In genomic region chr3:27055471-27055870, GRCm38 (mm10) we compare ENCODE assay signal across 29 mouse cellular contexts.
"Had no signal": no experiment of that assay in that cellular context is flagged by ENCODE, and none has a peak within 500 bp of the region (broad histone marks: within the 10 kb centered on the region; RNA-seq: fewer than 3 reads in every experiment).

No protein-coding gene starts in this region.

- H3K9me3 ChIP-seq: limb, embryonic 10.5 days; limb, embryonic 13.5 days; limb, embryonic 15.5 days; liver, embryonic 12.5 days; liver, embryonic 13.5 days; liver, embryonic 15.5 days; lung, embryonic 15.5 days; midbrain, embryonic 12.5 days; midbrain, embryonic 15.5 days; neural tube, embryonic 12.5 days had no signal

- H3K4me3 ChIP-seq: limb, embryonic 10.5 days; limb, embryonic 12.5 days; limb, embryonic 13.5 days; limb, embryonic 15.5 days; liver, embryonic 12.5 days; liver, embryonic 13.5 days; liver, embryonic 15.5 days; lung, embryonic 15.5 days; midbrain, embryonic 10.5 days; midbrain, embryonic 12.5 days; midbrain, embryonic 13.5 days; midbrain, embryonic 15.5 days; myocyte; neural tube, embryonic 12.5 days had no signal

- H3K27me3 ChIP-seq: limb, embryonic 12.5 days; limb, embryonic 13.5 days; limb, embryonic 15.5 days; liver, embryonic 12.5 days; liver, embryonic 13.5 days; liver, embryonic 15.5 days; lung, embryonic 15.5 days; midbrain, embryonic 12.5 days; midbrain, embryonic 13.5 days; midbrain, embryonic 15.5 days; neural tube, embryonic 12.5 days had no signal

- H3K36me3 ChIP-seq: limb, embryonic 10.5 days; limb, embryonic 12.5 days; limb, embryonic 13.5 days; limb, embryonic 15.5 days; liver, embryonic 12.5 days; liver, embryonic 13.5 days; liver, embryonic 15.5 days; lung, embryonic 15.5 days; midbrain, embryonic 10.5 days; midbrain, embryonic 12.5 days; midbrain, embryonic 13.5 days; midbrain, embryonic 15.5 days; neural tube, embryonic 12.5 days had no signal

- DNase-seq: left cerebral cortex, postnatal 4 days; liver; liver, embryonic 13.5 days; liver, postnatal 0 days; lung, adult 18-20 months; lung, adult 2 months; lung, embryonic 14.5 days; lung, postnatal 10 days; lung, postnatal 14 days; lung, postnatal 36 days; lung, postnatal 4 days; midbrain, embryonic 14.5 days had no signal

- H3K27ac ChIP-seq: limb, embryonic 10.5 days; limb, embryonic 12.5 days; limb, embryonic 13.5 days; limb, embryonic 15.5 days; liver, embryonic 12.5 days; liver, embryonic 13.5 days; liver, embryonic 14.5 days; liver, embryonic 15.5 days; lung, embryonic 15.5 days; macrophage; midbrain, embryonic 10.5 days; midbrain, embryonic 12.5 days; midbrain, embryonic 13.5 days; midbrain, embryonic 15.5 days; neural tube, embryonic 12.5 days had no signal

- H3K4me1 ChIP-seq: limb, embryonic 10.5 days; limb, embryonic 12.5 days; limb, embryonic 13.5 days; limb, embryonic 15.5 days; liver, embryonic 12.5 days; liver, embryonic 13.5 days; liver, embryonic 15.5 days; lung, embryonic 15.5 days; neural tube, embryonic 12.5 days had no signal

- ATAC-seq: liver, embryonic 12.5 days; liver, postnatal 0 days; lung, postnatal 0 days; midbrain, embryonic 13.5 days; midbrain, embryonic 15.5 days; midbrain, embryonic 16.5 days had no signal
